Mouse (Mus musculus): ENCODE measurements around the gene Ccdc153.

GRCm38 (mm10) chr9:44261388-44261787, 20.9 kb downstream of the Ccdc153 start:
- TF ChIP-seq CTCF (IDR thresholded peaks at IDR 0.05; ENCODE audit: borderline replicate concordance, control insufficient read depth, extremely low read depth, insufficient read depth, low read length, poor library complexity) (no peak), POLR2A (IDR thresholded peaks at IDR 0.05; ENCODE audit: control insufficient read depth, extremely low read depth, insufficient read depth, low read length, poor library complexity) (no peak)
